Comparison of ENCODE assay signal across 20 mouse cellular contexts in genomic region chr4:127216251-127216651, GRCm38 (mm10). TPM values are rescaled to one million over a fixed set of nuclear protein-coding genes. Genes with fewer than 3 reads are reported as not detected.
DNase-seq lines count a peak whose midpoint lies in the region; ATAC-seq and TF ChIP-seq lines count a peak whose summit lies in the region.
"Had no signal": no experiment of that assay in that cellular context is flagged by ENCODE, and none has a peak within 500 bp of the region (broad histone marks: within the 10 kb centered on the region; RNA-seq: fewer than 3 reads in every experiment).

No protein-coding gene starts in this region.

- H3K4me1 ChIP-seq in heart, embryonic 14.5 days (ENCODE audit: control insufficient read depth in 2 of 2, insufficient read depth in 2 of 2, low read length in 2 of 2) = peaks cover 10 to 13% of the 10 kb centered on the region in 2 experiments; a peak in 3 of 4 replicates
- 0 out of 2 replicates have a peak, but pooled peaks cover 8% of the 10 kb centered on the region for H3K4me1 ChIP-seq in heart, embryonic 10.5 days
- peaks cover 22% of the 10 kb centered on the region for H3K4me1 ChIP-seq in cerebellum, adult 2 months (ENCODE audit: control insufficient read depth, insufficient read depth, low read length)
- H3K4me1 ChIP-seq: liver, embryonic 13.5 days had no signal

- no peak overlapping the region for H3K27ac ChIP-seq in heart, embryonic 14.5 days (replicated peaks in 1 of 2; ENCODE audit: control insufficient read depth in 1 of 2, insufficient read depth in 1 of 2, low read depth in 2 of 2, low read length in 2 of 2)
- no peak overlapping the region for H3K27ac ChIP-seq in heart, embryonic 10.5 days
- peak overlapping the region; percentile 57 for H3K27ac ChIP-seq in cerebellum, adult 2 months (ENCODE audit: insufficient read depth, low read length)
- H3K27ac ChIP-seq: gastrocnemius, adult 2 months; hindbrain, embryonic 13.5 days; kidney, postnatal 0 days; liver, embryonic 13.5 days had no signal

- no peak for DNase-seq in heart, embryonic 10.5 days (ENCODE audit: low spot score)
- peak; percentile 58 for DNase-seq in ZHBTc4 (ENCODE audit: low read depth, low spot score)
- peak; percentile 77 to 86 for DNase-seq in cerebellum, adult 2 months
- DNase-seq in cerebellum, postnatal 36 days = peak; percentile 64 to 71
- no peak for DNase-seq in kidney, postnatal 25 days
- no peak for DNase-seq in right cerebral cortex, postnatal 25 days
- DNase-seq: adrenal gland, postnatal 10 days; gastrocnemius, adult 2 months; kidney, adult 2 months; liver, embryonic 13.5 days; lung, adult 2 months; lung, postnatal 14 days had no signal

- no peak for TF ChIP-seq CTCF in cerebellum, adult 2 months (IDR thresholded peaks at IDR 0.05; ENCODE audit: borderline replicate concordance, insufficient read depth, low read depth, low read length)

- H3K27me3 ChIP-seq in heart, embryonic 14.5 days (ENCODE audit: control insufficient read depth, insufficient read depth, low read length) = peaks cover 21% of the 10 kb centered on the region
- H3K27me3 ChIP-seq in heart, embryonic 10.5 days (ENCODE audit: insufficient read depth, poor library complexity, severe bottlenecking) = peaks cover 56% of the 10 kb centered on the region
- no peaks in the 10 kb centered on the region for H3K27me3 ChIP-seq in cerebellum, adult 2 months (ENCODE audit: control insufficient read depth, insufficient read depth, low read length)

- 64% methylated on average over 4 of the region's 4 CpGs for WGBS in heart, embryonic 14.5 days
- 66% methylated on average over 4 of the region's 4 CpGs for WGBS in heart, embryonic 10.5 days
- WGBS in cerebellum, adult 2 months = 8% methylated on average over 4 of the region's 4 CpGs

- H3K36me3 ChIP-seq in heart, embryonic 14.5 days (ENCODE audit: control insufficient read depth, insufficient read depth, low read length) = no peaks in the 10 kb centered on the region
- H3K36me3 ChIP-seq in heart, embryonic 10.5 days = no peaks in the 10 kb centered on the region
- H3K36me3 ChIP-seq: G1E; liver, embryonic 13.5 days had no signal

- H3K9me3 ChIP-seq in heart, embryonic 14.5 days (ENCODE audit: control insufficient read depth, low read length) = no peaks in the 10 kb centered on the region
- no peaks in the 10 kb centered on the region for H3K9me3 ChIP-seq in heart, embryonic 10.5 days
- H3K9me3 ChIP-seq: liver, embryonic 13.5 days; midbrain, embryonic 13.5 days had no signal

- TF ChIP-seq POLR2A in cerebellum, adult 2 months (IDR thresholded peaks at IDR 0.05; ENCODE audit: borderline replicate concordance, insufficient read depth, low read length) = no peak

- peak overlapping the region; percentile 8; the same call in 1 of the 2 replicates for H3K4me2 ChIP-seq in heart, embryonic 14.5 days (ENCODE audit: low read length)
- H3K4me2 ChIP-seq: hindbrain, embryonic 13.5 days; liver, embryonic 13.5 days; midbrain, embryonic 13.5 days had no signal

- ATAC-seq in heart, embryonic 14.5 days (ENCODE audit: insufficient number of reproducible peaks, insufficient read depth, low FRiP score, low read depth) = no peak
- ATAC-seq: activated CD4-positive, CD25-positive, alpha-beta regulatory T cell, adult 4 months; forebrain, embryonic 14.5 days; midbrain, embryonic 13.5 days; Patski had no signal

- H3K4me3 ChIP-seq in heart, embryonic 14.5 days (ENCODE audit: control insufficient read depth in 1 of 2, insufficient read depth in 1 of 2, low read depth in 1 of 2, low read length in 2 of 2) = no peak overlapping the region
- no peak overlapping the region for H3K4me3 ChIP-seq in heart, embryonic 10.5 days
- no peak overlapping the region for H3K4me3 ChIP-seq in cerebellum, adult 2 months (replicated peaks; ENCODE audit: insufficient read depth, low read depth, low read length)
- H3K4me3 ChIP-seq: gastrocnemius, adult 2 months; hindbrain, embryonic 13.5 days; liver, embryonic 13.5 days; midbrain, embryonic 13.5 days had no signal

- H3K9ac ChIP-seq in heart, embryonic 14.5 days (ENCODE audit: low read length) = no peak overlapping the region
- H3K9ac ChIP-seq: hindbrain, embryonic 13.5 days; liver, embryonic 13.5 days; midbrain, embryonic 13.5 days had no signal

RNA-seq across cellular contexts. Expression of gene Smim12, which starts 27.3 kb away (rescaled TPM):
- polyA plus RNA-seq in heart, embryonic 14.5 days (2014; fragmentation: Nextera tagmentation; extraction: Ambion mirVana) = 61.2 and 63.8 TPM in 2 replicates
- 83.2 TPM in 2 replicates for polyA plus RNA-seq in heart, embryonic 10.5 days (2016; fragmentation: Nextera tagmentation; extraction: Ambion mirVana)
- 95.5 and 106 TPM in 2 replicates for polyA plus RNA-seq in cerebellum, adult 2 months (2012; rRNA removed)

RNA-seq across cellular contexts. Expression of gene Dlgap3, which starts 47.2 kb away (rescaled TPM):
- polyA plus RNA-seq in heart, embryonic 14.5 days (2014; fragmentation: Nextera tagmentation; extraction: Ambion mirVana) = 0.57 and 0.74 TPM in 2 replicates
- 0.31 and 0.77 TPM in 2 replicates for polyA plus RNA-seq in heart, embryonic 10.5 days (2016; fragmentation: Nextera tagmentation; extraction: Ambion mirVana)
- polyA plus RNA-seq in cerebellum, adult 2 months (2012; rRNA removed) = 56.1 and 59.8 TPM in 2 replicates
- polyA plus RNA-seq: activated CD4-positive, CD25-positive, alpha-beta regulatory T cell, adult 4 months; G1E had no signal

Comparison
In these comparisons a context has a peak if more than half of its experiments do, and no peak if none do; other contexts are left out.
1. DNase-seq: peak in ZHBTc4 (single experiment), cerebellum, adult 2 months (2 of 2) and cerebellum, postnatal 36 days (2 of 2); none in heart, embryonic 10.5 days (single experiment), kidney, postnatal 25 days (0 of 2) and right cerebral cortex, postnatal 25 days (single experiment).
2. RNA of gene Dlgap3, which starts 47.2 kb away (polyA plus RNA-seq): 56.1 to 59.8 TPM in cerebellum, adult 2 months; 0.31 to 0.77 TPM in heart, embryonic 10.5 days and 0.57 to 0.74 TPM in heart, embryonic 14.5 days; every median in the first group is over 10 times any median in the second.